Mouse (Mus musculus): ENCODE results near the gene Nup107. TPM values are rescaled to one million over a fixed set of nuclear protein-coding genes. Genes with fewer than 3 reads are reported as not detected.
A peak's percentile ranks its signal among the peaks of the same experiment; 100 is the strongest.

The Nup107 gene
- polyA plus RNA-seq (2015; fragmentation: Nextera tagmentation; extraction: Ambion mirVana), result 49.8 and 51.5 TPM in 2 replicates

GRCm38 (mm10) chr10:117792141-117793091 lies at the start of gene Nup107:
Gene Nup107 (minus strand): TSS chr10:117792705.
- Histone ChIP-seq H3K4me3 (replicated peaks; ENCODE audit: low read length) (peak within 1 kb of the TSS; percentile 85), H3K27me3 (ENCODE audit: control insufficient read depth, insufficient read depth, low read length) (no peaks in the 10 kb centered on the region), H3K36me3 (ENCODE audit: control insufficient read depth, insufficient read depth, low read length) (no peaks in the 10 kb centered on the region), H3K9ac (ENCODE audit: low read length) (peak within 1 kb of the TSS; percentile 86), H3K4me1 (ENCODE audit: control insufficient read depth, insufficient read depth, low read length) (peaks cover 17% of the 10 kb centered on the region), H3K27ac (ENCODE audit: low read length) (peak within 1 kb of the TSS; percentile 93), H3K9me3 (replicated peaks; ENCODE audit: control insufficient read depth, low read length) (no peaks in the 10 kb centered on the region), H3K4me2 (ENCODE audit: low read depth, low read length) (peak within 1 kb of the TSS; percentile 61)
- peak; percentile 98 for ATAC-seq (ENCODE audit: insufficient read depth, low FRiP score)
- under 1% methylated on average over 75 of the region's 75 CpGs for WGBS

- Histone ChIP-seq H3K36me3 (ENCODE audit: control insufficient read depth, insufficient read depth, low read length) (no peaks in the 10 kb centered on the region), H3K4me1 (ENCODE audit: control insufficient read depth, insufficient read depth, low read length) (peaks cover 13% of the 10 kb centered on the region), H3K4me2 (ENCODE audit: low read depth, low read length) (no peak overlapping the region), H3K9me3 (replicated peaks; ENCODE audit: control insufficient read depth, low read length) (no peaks in the 10 kb centered on the region), H3K27ac (ENCODE audit: low read length) (no peak overlapping the region), H3K4me3 (replicated peaks; ENCODE audit: low read length) (no peak overlapping the region), H3K9ac (ENCODE audit: low read length) (no peak overlapping the region), H3K27me3 (ENCODE audit: control insufficient read depth, insufficient read depth, low read length) (no peaks in the 10 kb centered on the region)
- WGBS, result 61% methylated on average over 1 of the region's 1 CpGs
- no peak for ATAC-seq (ENCODE audit: insufficient read depth, low FRiP score)
These were observed 49.3 kb upstream of the Nup107 start for GRCm38 (mm10) chr10:117841765-117842164.

- H3K9ac ChIP-seq (ENCODE audit: low read length), result no peak overlapping the region
These were observed 48.0 kb upstream of the Nup107 start for GRCm38 (mm10) chr10:117840431-117840995.

GRCm38 (mm10) chr10:117839737-117840136 lies 47.2 kb upstream of the Nup107 start:
- Histone ChIP-seq H3K36me3 (ENCODE audit: control insufficient read depth, insufficient read depth, low read length) (no peaks in the 10 kb centered on the region), H3K27ac (ENCODE audit: low read length) (no peak overlapping the region), H3K4me3 (replicated peaks; ENCODE audit: low read length) (no peak overlapping the region), H3K4me1 (ENCODE audit: control insufficient read depth, insufficient read depth, low read length) (peaks cover 13% of the 10 kb centered on the region), H3K4me2 (ENCODE audit: low read depth, low read length) (no peak overlapping the region), H3K9me3 (replicated peaks; ENCODE audit: control insufficient read depth, low read length) (no peaks in the 10 kb centered on the region), H3K27me3 (ENCODE audit: control insufficient read depth, insufficient read depth, low read length) (no peaks in the 10 kb centered on the region), H3K9ac (ENCODE audit: low read length) (no peak overlapping the region)
- ATAC-seq (ENCODE audit: insufficient read depth, low FRiP score), result no peak
- 75% methylated on average over 3 of the region's 3 CpGs for WGBS

More at GRCm38 (mm10) chr10:117840431-117840995, 48.0 kb upstream of the Nup107 start:
- no peak overlapping the region for H3K4me2 ChIP-seq (ENCODE audit: low read depth, low read length)
- no peak overlapping the region for H3K4me3 ChIP-seq (replicated peaks; ENCODE audit: low read length)
- no peaks in the 10 kb centered on the region for H3K27me3 ChIP-seq (ENCODE audit: control insufficient read depth, insufficient read depth, low read length)
- no peaks in the 10 kb centered on the region for H3K9me3 ChIP-seq (replicated peaks; ENCODE audit: control insufficient read depth, low read length)
- no peak overlapping the region for H3K27ac ChIP-seq (ENCODE audit: low read length)
- no peaks in the 10 kb centered on the region for H3K36me3 ChIP-seq (ENCODE audit: control insufficient read depth, insufficient read depth, low read length)
- peaks cover 13% of the 10 kb centered on the region for H3K4me1 ChIP-seq (ENCODE audit: control insufficient read depth, insufficient read depth, low read length)
- no peak for ATAC-seq (ENCODE audit: insufficient read depth, low FRiP score)
- WGBS, result 85% methylated on average over 5 of the region's 5 CpGs

- no peak overlapping the region for H3K4me3 ChIP-seq (replicated peaks; ENCODE audit: low read length)
- H3K9ac ChIP-seq (ENCODE audit: low read length), result no peak overlapping the region
- no peak overlapping the region for H3K27ac ChIP-seq (ENCODE audit: low read length)
- no peaks in the 10 kb centered on the region for H3K9me3 ChIP-seq (replicated peaks; ENCODE audit: control insufficient read depth, low read length)
- no peak for ATAC-seq (ENCODE audit: insufficient read depth, low FRiP score)
- 89% methylated on average over 3 of the region's 3 CpGs for WGBS
- H3K36me3 ChIP-seq (ENCODE audit: control insufficient read depth, insufficient read depth, low read length), result no peaks in the 10 kb centered on the region
- peaks cover 11% of the 10 kb centered on the region for H3K4me1 ChIP-seq (ENCODE audit: control insufficient read depth, insufficient read depth, low read length)
- H3K27me3 ChIP-seq (ENCODE audit: control insufficient read depth, insufficient read depth, low read length), result no peaks in the 10 kb centered on the region
- no peak overlapping the region for H3K4me2 ChIP-seq (ENCODE audit: low read depth, low read length)
These were observed 46.4 kb upstream of the Nup107 start for GRCm38 (mm10) chr10:117838924-117839323.

GRCm38 (mm10) chr10:117836354-117836753 lies 43.8 kb upstream of the Nup107 start:
- no peak for ATAC-seq (ENCODE audit: insufficient read depth, low FRiP score)
- Histone ChIP-seq H3K4me3 (replicated peaks; ENCODE audit: low read length) (no peak overlapping the region), H3K36me3 (ENCODE audit: control insufficient read depth, insufficient read depth, low read length) (no peaks in the 10 kb centered on the region), H3K27ac (ENCODE audit: low read length) (no peak overlapping the region), H3K9ac (ENCODE audit: low read length) (no peak overlapping the region), H3K4me1 (ENCODE audit: control insufficient read depth, insufficient read depth, low read length) (peaks cover 7% of the 10 kb centered on the region; the same call in 1 of the 2 replicates), H3K27me3 (ENCODE audit: control insufficient read depth, insufficient read depth, low read length) (no peaks in the 10 kb centered on the region), H3K9me3 (replicated peaks; ENCODE audit: control insufficient read depth, low read length) (no peaks in the 10 kb centered on the region), H3K4me2 (ENCODE audit: low read depth, low read length) (no peak overlapping the region)
- WGBS, result 86% methylated on average over 2 of the region's 2 CpGs

- H3K4me3 ChIP-seq (replicated peaks; ENCODE audit: low read length), result no peak overlapping the region
- no peaks in the 10 kb centered on the region for H3K9me3 ChIP-seq (replicated peaks; ENCODE audit: control insufficient read depth, low read length)
- H3K4me1 ChIP-seq (ENCODE audit: control insufficient read depth, insufficient read depth, low read length), result peaks cover 10% of the 10 kb centered on the region; the same call in 1 of the 2 replicates
- H3K27ac ChIP-seq (ENCODE audit: low read length), result no peak overlapping the region
- no peak overlapping the region for H3K9ac ChIP-seq (ENCODE audit: low read length)
- H3K4me2 ChIP-seq (ENCODE audit: low read depth, low read length), result no peak overlapping the region
- 65% methylated on average over 5 of the region's 5 CpGs for WGBS
- H3K27me3 ChIP-seq (ENCODE audit: control insufficient read depth, insufficient read depth, low read length), result no peaks in the 10 kb centered on the region
- no peaks in the 10 kb centered on the region for H3K36me3 ChIP-seq (ENCODE audit: control insufficient read depth, insufficient read depth, low read length)
- ATAC-seq (ENCODE audit: insufficient read depth, low FRiP score), result no peak
These were observed 42.9 kb upstream of the Nup107 start for GRCm38 (mm10) chr10:117835453-117835852.

- no peak for ATAC-seq (ENCODE audit: insufficient read depth, low FRiP score)
- H3K4me1 ChIP-seq (ENCODE audit: control insufficient read depth, insufficient read depth, low read length), result peaks cover 12% of the 10 kb centered on the region; the same call in 1 of the 2 replicates
- H3K9ac ChIP-seq (ENCODE audit: low read length), result no peak overlapping the region
- no peak overlapping the region for H3K4me3 ChIP-seq (replicated peaks; ENCODE audit: low read length)
- H3K27ac ChIP-seq (ENCODE audit: low read length), result no peak overlapping the region
- H3K36me3 ChIP-seq (ENCODE audit: control insufficient read depth, insufficient read depth, low read length), result no peaks in the 10 kb centered on the region
- 72% methylated on average over 3 of the region's 3 CpGs for WGBS
- no peak overlapping the region for H3K4me2 ChIP-seq (ENCODE audit: low read depth, low read length)
- no peaks in the 10 kb centered on the region for H3K9me3 ChIP-seq (replicated peaks; ENCODE audit: control insufficient read depth, low read length)
- no peaks in the 10 kb centered on the region for H3K27me3 ChIP-seq (ENCODE audit: control insufficient read depth, insufficient read depth, low read length)
These were observed 38.3 kb upstream of the Nup107 start for GRCm38 (mm10) chr10:117830797-117831196.
